Mouse (Mus musculus): Measurements from ENCODE around the gene Bpnt1.
"Not testable (repeated sequence)": the region's sequence is repeated elsewhere in the genome, so short reads cannot be mapped to it uniquely, and the experiment has no call there.

The Bpnt1 gene

DNA sequence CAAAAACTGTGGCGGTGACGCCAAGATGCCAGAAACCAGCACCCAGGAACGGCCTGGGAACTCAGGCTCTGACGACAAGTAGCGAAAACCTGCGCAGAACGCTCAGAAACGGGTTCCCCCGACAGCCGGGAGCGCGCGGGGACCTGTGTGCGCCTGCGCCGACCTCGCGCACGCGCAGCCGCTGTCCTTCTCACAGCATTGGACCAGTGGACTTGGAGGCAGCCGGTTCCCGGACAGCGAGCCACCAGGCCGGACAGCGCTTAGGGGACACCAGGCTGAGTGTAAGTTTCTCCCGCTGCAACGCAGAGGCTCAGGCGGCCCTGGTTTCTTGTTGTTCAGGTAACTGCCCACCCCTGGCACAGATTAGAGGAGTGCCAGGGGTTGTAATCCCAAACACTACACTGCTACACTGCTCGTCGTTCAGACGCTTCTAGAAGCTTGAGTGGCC lies at the start of gene Bpnt1:
Gene Bpnt1 (plus strand): TSS at position 167 of the 448 bp plus-strand sequence.
- peak; percentile 87 to 96 for DNase-seq

GRCm38 (mm10) chr1:185282846-185283245 lies 49.1 kb upstream of the Bpnt1 start:
- DNase-seq, result peak; percentile 65 to 80

DNA sequence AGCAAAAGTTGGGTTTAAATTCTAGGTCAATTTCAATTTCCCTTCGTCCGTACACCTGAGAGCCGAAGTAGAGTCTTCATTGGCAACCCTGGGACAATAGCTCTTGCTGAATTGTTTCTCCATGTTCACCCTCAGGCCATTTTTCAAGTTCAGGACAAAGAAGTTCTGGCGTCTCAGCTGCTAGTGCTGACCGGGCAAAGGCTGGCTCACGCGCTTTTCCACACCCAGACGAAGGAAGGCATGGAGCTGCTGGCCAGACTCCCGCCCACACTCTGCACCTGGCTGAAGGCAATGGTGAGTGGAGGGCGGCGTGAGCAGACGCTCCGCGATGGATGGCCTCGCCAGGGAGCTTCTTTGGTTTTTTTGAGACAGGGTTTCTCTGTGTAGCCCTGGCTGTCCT lies 48.7 kb upstream of the Bpnt1 start:
- peak in 1 of 2 experiments; percentile 60 for DNase-seq

GRCm38 (mm10) chr1:185284740-185285139 lies 47.2 kb upstream of the Bpnt1 start:
- peak; percentile 58 to 82 for DNase-seq

DNA sequence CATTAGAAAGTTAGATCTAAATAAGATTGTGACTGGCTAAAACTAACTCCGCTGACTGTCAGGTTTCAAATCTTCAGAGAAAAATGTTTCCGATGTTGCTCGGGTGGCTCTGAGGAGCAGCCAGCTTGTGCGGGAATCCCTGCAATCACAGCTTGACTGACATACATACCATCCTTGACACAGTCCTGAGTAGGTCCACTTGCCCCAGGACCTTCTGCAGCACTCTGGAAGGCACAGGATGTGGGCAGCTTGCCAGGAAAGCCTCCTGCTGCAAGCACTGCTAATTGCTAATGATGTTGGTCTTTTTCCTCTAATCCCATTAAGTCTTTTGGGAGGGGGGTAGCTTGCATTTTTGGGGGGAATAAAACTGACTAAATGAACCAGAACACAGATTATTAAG lies 46.8 kb upstream of the Bpnt1 start:
- peak; percentile 85 to 87 for DNase-seq

DNA sequence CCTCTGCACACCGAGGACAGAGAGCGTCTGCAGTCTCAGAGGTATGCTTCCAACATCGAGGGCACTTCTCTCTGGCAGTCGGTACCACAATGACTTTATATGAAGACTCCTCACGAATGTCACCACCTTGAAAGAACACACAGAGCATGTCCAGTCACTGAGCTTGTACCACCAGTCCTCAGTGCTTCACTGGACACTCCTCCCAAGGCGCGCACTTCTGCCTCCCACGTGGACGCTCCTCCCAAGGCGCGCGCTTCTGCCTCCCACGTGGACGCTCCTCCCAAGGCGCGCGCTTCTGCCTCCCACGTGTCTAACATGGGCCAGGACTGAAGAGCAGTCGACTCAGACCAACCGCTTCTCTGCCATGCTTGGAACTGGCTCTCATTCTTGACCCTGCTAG lies 44.9 kb upstream of the Bpnt1 start:
- no peak for DNase-seq

DNA sequence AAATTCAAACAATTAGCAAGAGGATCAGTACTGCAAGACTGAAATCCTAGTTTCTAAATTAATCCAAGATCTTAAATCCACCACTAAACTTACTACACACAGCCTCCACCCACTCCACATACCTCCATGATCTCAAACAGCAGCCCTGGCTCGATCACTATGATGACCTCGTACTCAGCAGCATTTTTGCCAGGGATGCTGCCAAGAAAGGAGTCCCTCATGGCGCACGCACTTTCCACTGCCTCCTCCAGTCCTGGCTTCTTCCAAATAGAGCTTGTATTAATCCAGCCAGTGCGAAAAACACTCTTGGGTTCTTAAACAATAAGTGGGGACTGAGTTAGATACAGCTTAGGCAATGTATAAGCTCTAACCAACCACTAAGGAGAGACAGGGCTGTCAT lies 42.7 kb upstream of the Bpnt1 start:
- DNase-seq, result no peak

GRCm38 (mm10) chr1:185291336-185291735 lies 40.6 kb upstream of the Bpnt1 start:
- DNase-seq, result no peak

GRCm38 (mm10) chr1:185292646-185293360 lies 39.1 kb upstream of the Bpnt1 start:
- DNase-seq, result no peak

- no peak for DNase-seq
Measured at GRCm38 (mm10) chr1:185296850-185297249, 35.1 kb upstream of the Bpnt1 start.

DNA sequence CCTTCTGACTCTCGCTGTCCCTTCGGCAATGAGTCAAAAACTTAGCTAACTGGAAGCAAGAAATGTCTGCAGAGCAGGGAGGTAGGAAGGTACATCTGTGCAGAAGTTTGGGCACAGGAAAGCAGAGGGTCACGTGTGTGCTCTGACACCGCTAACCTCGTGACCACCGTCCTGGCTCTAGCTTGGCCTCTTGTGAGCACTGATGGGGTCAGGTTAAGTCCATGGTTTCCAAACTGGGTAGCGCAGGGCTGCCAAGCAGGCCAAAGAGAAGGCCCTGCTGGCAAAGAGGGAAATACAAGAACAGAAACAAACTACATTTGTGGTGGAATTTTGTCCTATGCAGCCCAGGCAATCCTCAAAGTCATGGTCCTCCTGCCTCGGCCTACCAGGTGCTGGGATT lies 33.5 kb upstream of the Bpnt1 start:
- no peak for DNase-seq

GRCm38 (mm10) chr1:185302816-185303215 lies 29.1 kb upstream of the Bpnt1 start:
- DNase-seq, result no peak

GRCm38 (mm10) chr1:185306836-185307235 lies 25.1 kb upstream of the Bpnt1 start:
- DNase-seq, result no peak

- DNase-seq, result no peak
Measured at GRCm38 (mm10) chr1:185307645-185308044, 24.3 kb upstream of the Bpnt1 start.

GRCm38 (mm10) chr1:185308334-185308733 lies 23.6 kb upstream of the Bpnt1 start:
- no peak for DNase-seq

GRCm38 (mm10) chr1:185308908-185309307 lies 23.0 kb upstream of the Bpnt1 start:
- DNase-seq, result peak; percentile 21 to 60

GRCm38 (mm10) chr1:185311949-185312348 lies 20.0 kb upstream of the Bpnt1 start:
- no peak for DNase-seq

- DNase-seq, result no peak
Measured at GRCm38 (mm10) chr1:185314546-185314945, 17.4 kb upstream of the Bpnt1 start.

DNA sequence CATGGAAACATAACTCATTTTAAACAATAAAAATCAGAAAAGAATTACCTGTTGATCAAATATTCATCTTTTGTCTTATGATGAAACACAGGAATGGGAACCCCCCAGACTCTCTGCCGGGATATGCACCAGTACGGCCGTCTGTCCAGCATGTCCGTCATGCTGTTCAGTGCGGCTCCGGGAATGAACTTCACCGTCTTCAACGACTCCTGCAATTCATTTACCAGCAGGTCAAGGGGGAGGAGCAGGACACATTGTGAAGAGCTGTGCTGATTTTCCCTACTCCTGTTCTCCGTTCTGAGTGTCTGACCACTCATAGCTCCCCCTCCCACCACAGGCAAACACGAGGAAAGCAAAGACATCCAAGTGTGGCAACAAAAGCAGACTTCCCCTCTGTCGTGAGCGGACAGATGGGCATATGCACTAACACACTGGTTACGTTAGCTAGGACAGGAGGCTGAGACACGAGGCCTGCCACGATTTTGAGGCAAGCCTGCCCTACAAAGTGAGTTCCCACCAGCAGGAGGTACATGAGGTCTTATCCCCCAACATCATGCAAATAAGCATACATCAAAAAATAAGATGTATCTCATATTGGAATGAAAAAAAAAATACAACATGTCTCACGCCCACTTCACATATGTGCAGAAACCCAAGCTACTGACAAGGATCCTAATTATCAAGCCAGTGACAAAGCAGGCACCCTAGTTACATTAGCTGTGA lies 15.9 kb upstream of the Bpnt1 start:
- peak; percentile 33 to 59 for DNase-seq

- DNase-seq, result not testable (repeated sequence)
Measured at GRCm38 (mm10) chr1:185327754-185328345, 4.1 kb upstream of the Bpnt1 start.

GRCm38 (mm10) chr1:185328721-185329610 lies 3.0 kb upstream of the Bpnt1 start, which contains the start of gene Iars2:
Gene Iars2, minus strand, starts transcription at chr1:185329396.
- DNase-seq, result peak; percentile 91 to 93

GRCm38 (mm10) chr1:185329851-185330250 lies 2.1 kb upstream of the Bpnt1 start:
- DNase-seq, result no peak

GRCm38 (mm10) chr1:185331364-185331763 lies 585 bp upstream of the Bpnt1 start:
- DNase-seq, result no peak
